Mouse (Mus musculus) kidney, adult 2 months (tissue): ENCODE measurements around the gene Hsd17b11.

Experiments
- CTCF ChIP-seq: fragments of 200-500 bp; conservative IDR thresholded peaks from 2 replicates; pipeline ENCODE4 v1.5.1; 2011; ENCODE audit warnings: low read depth, mild to moderate bottlenecking, control low read depth, low read length, moderate library complexity, mixed read lengths; ENCODE audit not compliant: insufficient read depth, insufficient read length
- POLR2A ChIP-seq: fragments of 200-500 bp; IDR thresholded peaks from one replicate; pipeline ENCODE4 v1.6.1; 2011; ENCODE audit warnings: low read depth, low read length, control low read depth

DNA sequence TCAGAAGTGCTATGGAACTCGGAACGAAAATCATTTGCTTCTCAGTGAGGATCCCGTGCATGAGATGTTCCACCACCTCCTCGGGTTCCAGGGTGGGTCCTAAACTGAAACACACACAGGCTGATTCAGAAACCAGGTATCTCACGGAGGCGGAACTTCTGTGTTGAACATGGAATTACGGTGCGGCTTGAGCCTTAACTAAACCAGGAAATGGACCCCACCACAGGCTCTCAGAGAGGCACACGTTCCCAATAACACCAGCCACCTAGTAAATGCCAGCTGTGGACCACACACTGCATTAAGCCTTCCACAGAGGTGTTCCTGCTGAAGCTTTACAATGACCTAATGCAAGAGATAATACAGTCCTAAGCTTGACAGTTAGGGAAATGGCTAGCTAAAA is 28.9 kb downstream of the Hsd17b11 start:
- no peak for TF ChIP-seq CTCF
- TF ChIP-seq POLR2A: no peak
